Mouse (Mus musculus) heart, adult 2 months (tissue): ENCODE measurements around the gene Mdc1. TPM values are rescaled to one million over a fixed set of nuclear protein-coding genes. Genes with fewer than 3 reads are reported as not detected.

Experiments
- DNase-seq, 2 experiments: peaks; one replicate each; pipeline ENCODE4 v3.0.0; 2021
- H3K27ac ChIP-seq: fragments of 200-600 bp; 2 replicates; pipeline ENCODE4 v1.8.1; 2022
- H3K27me3 ChIP-seq: fragments of 200-500 bp; 2 replicates; pipeline ENCODE4 v1.6.1; 2012; ENCODE audit warnings: mild to moderate bottlenecking, low read length, inconsistent platforms, mixed read lengths; ENCODE audit not compliant: control insufficient read depth, insufficient read depth
- H3K36me3 ChIP-seq: fragments of 200-500 bp; 2 replicates; pipeline ENCODE4 v1.6.1; 2012; ENCODE audit warnings: low read length, inconsistent platforms; ENCODE audit not compliant: control insufficient read depth, insufficient read depth
- H3K4me1 ChIP-seq: fragments of 200-500 bp; 2 replicates; pipeline ENCODE4 v1.6.1; 2011; ENCODE audit warnings: low read length; ENCODE audit not compliant: control insufficient read depth, insufficient read depth
- H3K4me3 ChIP-seq: fragments of 200-600 bp; 2 replicates; pipeline ENCODE4 v1.8.1; 2022
- H3K79me2 ChIP-seq: fragments of 200-500 bp; replicated peaks from 2 replicates; pipeline ENCODE4 v1.6.1; 2012; ENCODE audit warnings: mild to moderate bottlenecking, inconsistent platforms, low read length, moderate library complexity, mixed read lengths; ENCODE audit not compliant: control insufficient read depth, insufficient read depth
- H3K9ac ChIP-seq: fragments of 200-500 bp; 2 replicates; pipeline ENCODE4 v1.6.1; 2012; ENCODE audit warnings: low read depth, mild to moderate bottlenecking, control low read depth, inconsistent platforms, low read length, mixed read lengths
- CTCF ChIP-seq: fragments of 200-600 bp; IDR thresholded peaks from 2 replicates; pipeline ENCODE4 v1.8.1; 2022; ENCODE audit warnings: antibody characterized with exemption, mild to moderate bottlenecking, moderate library complexity
- EP300 ChIP-seq: fragments of 200-500 bp; IDR thresholded peaks from 2 replicates; pipeline ENCODE4 v1.6.1; 2011; ENCODE audit warnings: low read depth, low read length, control low read depth; ENCODE audit not compliant: insufficient read depth
- POLR2A ChIP-seq: fragments of 200-500 bp; IDR thresholded peaks from 2 replicates; pipeline ENCODE4 v1.6.1; 2011; ENCODE audit warnings: mild to moderate bottlenecking, low read depth, low read length, control low read depth; ENCODE audit not compliant: insufficient read depth
- WGBS: fragments of 180-500 bp; shearing (Covaris S2); methylation state at CpG from one replicate; pipeline ENCODE4 v1.1.7; 2018; 5-methylcytosine and 5-hydroxymethylcytosine counted together
- intact Hi-C: fragments of 180-260 bp; cut with DNase I; formaldehyde crosslinking; loops from one replicate; pipeline ENCODE4 v1.15.1; 2025
- polyA plus RNA-seq: library from polyadenylated mRNA; depleted of rRNA; stranded (reverse); fragments of >200 nt; gene quantifications from 2 replicates; pipeline ENCODE4 v1.2.3, GENCODE M21; 2012
- total RNA-seq, 2 experiments: library from RNA; stranded (reverse); gene quantifications; 2 replicates each; pipeline ENCODE4 v1.2.3; 2021

Mdc1 gene
- total and polyA plus RNA-seq, 3 experiments: 4.2 to 13.3 (median 13.2) TPM

DNA sequence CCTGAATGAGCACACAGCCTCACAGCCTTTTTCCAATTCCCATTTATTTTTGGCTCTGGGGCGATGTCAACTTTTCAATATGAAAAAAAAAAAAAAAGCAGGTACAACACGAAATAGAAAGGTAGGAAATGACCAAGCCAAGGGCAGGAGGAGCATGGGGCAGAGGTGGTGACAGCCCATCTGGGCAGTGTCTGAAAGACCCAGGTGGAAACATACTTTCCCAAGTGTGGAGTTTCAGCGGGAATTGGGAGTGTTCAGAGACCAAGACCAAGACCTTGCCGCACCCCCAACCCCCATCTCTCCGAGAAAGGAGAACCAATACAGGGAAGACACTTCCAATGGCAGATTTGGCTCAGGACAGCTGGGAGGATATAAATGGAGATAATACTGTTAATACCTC lies 7.4 kb upstream of the Mdc1 start:
- intact Hi-C loops: loop anchor here (10.0 kb wide), 1 partner anchor 141 kb away; the partner anchor contains the start of gene Gnl1
- no peak for TF ChIP-seq CTCF
- TF ChIP-seq POLR2A: peak; percentile 33; the same call in 1 of the 2 replicates
- peaks cover 5% of the 10 kb centered on the region; the same call in 1 of the 2 replicates for H3K36me3 ChIP-seq
- peaks cover 9% of the 10 kb centered on the region for H3K4me1 ChIP-seq
- no peak overlapping the region for H3K27ac ChIP-seq
- H3K4me3 ChIP-seq: no peak overlapping the region
- no peak for DNase-seq
- no peak overlapping the region for H3K9ac ChIP-seq
- WGBS: 46% methylated on average over 5 of the region's 5 CpGs
- no peaks in the 10 kb centered on the region for H3K79me2 ChIP-seq
- no peaks in the 10 kb centered on the region for H3K27me3 ChIP-seq

DNA sequence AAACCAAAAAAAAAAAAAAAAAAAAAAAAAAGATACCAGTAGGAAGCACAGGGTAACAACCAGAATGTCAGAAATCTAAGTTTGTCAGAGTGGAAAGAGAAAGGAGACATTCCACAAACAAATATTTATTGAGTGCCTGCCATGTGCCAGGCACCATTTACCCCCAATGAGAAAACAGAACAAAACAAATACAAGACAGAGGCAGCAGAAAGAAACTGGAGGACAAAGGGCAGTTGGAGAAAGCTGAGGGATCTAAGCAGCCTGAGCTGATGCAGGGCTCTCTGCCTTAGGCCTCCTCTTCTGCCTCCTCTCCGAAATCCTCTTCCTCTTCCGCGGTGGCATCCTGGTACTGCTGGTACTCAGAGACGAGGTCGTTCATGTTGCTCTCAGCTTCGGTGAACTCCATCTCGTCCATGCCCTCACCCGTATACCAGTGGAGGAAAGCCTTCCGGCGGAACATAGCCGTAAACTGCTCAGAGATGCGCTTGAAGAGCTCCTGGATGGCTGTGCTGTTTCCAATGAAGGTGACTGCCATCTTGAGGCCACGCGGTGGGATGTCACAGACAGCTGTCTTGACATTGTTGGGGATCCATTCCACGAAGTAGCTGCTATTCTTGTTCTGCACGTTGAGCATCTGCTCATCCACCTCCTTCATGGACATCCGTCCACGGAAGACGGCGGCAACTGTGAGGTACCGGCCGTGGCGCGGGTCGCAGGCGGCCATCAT lies 6.5 kb upstream of the Mdc1 start:
- DNase-seq: peak in 1 of 2 experiments; percentile 46
- intact Hi-C loops: loop anchor here (10.0 kb wide), 1 partner anchor 140 kb away; the partner anchor contains the start of gene Gnl1
- TF ChIP-seq CTCF (no peak), EP300 (0 out of 2 replicates have a peak, but pooled peaks have one; percentile 13), POLR2A (0 out of 2 replicates have a peak, but pooled peaks have one; percentile 18)
- H3K36me3 ChIP-seq: peaks cover 5% of the 10 kb centered on the region; the same call in 1 of the 2 replicates
- H3K27ac ChIP-seq: no peak overlapping the region
- H3K4me1 ChIP-seq: peaks cover 9% of the 10 kb centered on the region
- no peaks in the 10 kb centered on the region for H3K79me2 ChIP-seq
- no peak overlapping the region for H3K4me3 ChIP-seq
- WGBS: 53% methylated on average over 26 of the region's 26 CpGs
- H3K27me3 ChIP-seq: no peaks in the 10 kb centered on the region
- H3K9ac ChIP-seq: no peak overlapping the region

DNA sequence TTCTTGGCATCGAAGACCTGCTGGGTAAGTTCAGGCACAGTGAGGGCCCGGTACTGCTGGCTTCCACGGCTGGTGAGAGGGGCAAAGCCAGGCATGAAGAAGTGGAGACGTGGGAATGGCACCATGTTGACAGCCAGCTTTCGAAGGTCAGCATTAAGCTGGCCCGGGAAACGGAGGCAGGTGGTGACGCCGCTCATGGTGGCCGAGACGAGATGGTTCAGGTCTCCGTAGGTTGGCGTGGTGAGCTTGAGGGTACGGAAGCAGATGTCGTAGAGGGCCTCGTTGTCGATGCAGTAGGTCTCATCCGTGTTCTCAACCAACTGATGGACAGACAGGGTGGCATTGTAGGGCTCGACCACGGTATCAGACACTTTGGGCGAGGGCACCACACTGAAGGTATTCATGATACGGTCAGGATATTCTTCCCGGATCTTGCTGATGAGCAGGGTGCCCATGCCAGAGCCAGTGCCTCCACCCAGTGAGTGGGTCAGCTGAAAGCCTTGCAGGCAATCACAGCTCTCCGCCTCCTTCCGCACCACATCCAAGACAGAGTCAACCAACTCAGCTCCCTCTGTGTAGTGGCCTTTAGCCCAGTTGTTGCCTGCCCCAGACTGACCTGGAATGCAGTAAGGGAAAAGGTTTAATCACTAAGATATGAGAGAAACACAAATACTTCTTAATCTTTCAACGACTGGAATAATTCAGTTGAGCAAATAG lies 5.7 kb upstream of the Mdc1 start:
- Histone ChIP-seq H3K9ac (no peak overlapping the region), H3K36me3 (peaks cover 5% of the 10 kb centered on the region; the same call in 1 of the 2 replicates)

DNA sequence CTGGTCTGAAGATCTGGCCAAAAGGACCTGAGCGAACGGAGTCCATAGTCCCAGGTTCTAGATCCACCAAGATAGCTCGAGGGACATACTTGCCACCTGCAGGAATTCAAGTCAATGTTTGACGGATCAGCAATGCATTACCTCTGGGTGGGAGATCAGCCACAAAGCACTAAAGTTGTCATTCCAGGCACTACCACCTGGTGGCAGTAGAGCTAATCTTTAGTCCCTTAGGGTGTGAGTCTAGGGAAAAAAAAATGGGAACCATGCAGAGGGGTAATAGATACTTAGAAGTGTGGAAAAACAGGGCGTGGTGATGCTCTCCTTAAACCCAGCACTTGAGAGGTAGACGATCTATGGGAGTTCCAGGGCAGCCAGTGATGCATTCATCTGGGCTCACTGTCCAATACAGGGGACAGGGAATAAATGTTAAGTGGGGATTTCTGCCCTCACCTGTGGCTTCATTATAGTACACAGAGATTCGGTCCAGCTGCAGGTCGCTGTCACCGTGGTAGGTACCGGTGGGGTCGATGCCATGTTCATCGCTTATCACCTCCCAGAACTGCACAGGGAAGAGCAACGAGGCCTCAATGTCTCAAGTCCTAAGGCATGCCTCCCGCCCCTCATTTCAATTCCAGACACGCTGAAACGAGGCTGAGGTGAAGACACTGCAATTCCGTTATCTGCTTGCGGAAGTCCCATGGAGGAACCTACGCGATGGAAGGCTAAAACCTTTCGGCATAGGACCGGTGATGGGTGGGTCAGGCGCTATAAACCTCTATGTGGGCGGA lies 4.9 kb upstream of the Mdc1 start:
- Histone ChIP-seq H3K79me2 (no peaks in the 10 kb centered on the region), H3K36me3 (peaks cover 5% of the 10 kb centered on the region; the same call in 1 of the 2 replicates), H3K4me1 (peaks cover 9% of the 10 kb centered on the region), H3K9ac (peak overlapping the region; percentile 89), H3K4me3 (peak overlapping the region; percentile 72), H3K27me3 (no peaks in the 10 kb centered on the region), H3K27ac (peak overlapping the region; percentile 91)
- peak; percentile 83 to 84 for DNase-seq
- intact Hi-C loops: loop anchor here (1.0 to 10.0 kb wide), 3 partner anchors 13 to 138 kb away; partner anchors contain the start of genes Flot1 and Gnl1
- no peak for TF ChIP-seq EP300
- peak; percentile 36; the same call in 1 of the 2 replicates for TF ChIP-seq POLR2A
- TF ChIP-seq CTCF: peak; percentile 95; the same call in 1 of the 2 replicates
- WGBS: 5% methylated on average over 24 of the region's 24 CpGs

More for the DNA sequence above, 5.7 kb upstream of the Mdc1 start:
- Histone ChIP-seq H3K4me3 (no peak overlapping the region), H3K4me1 (peaks cover 9% of the 10 kb centered on the region), H3K79me2 (no peaks in the 10 kb centered on the region), H3K27ac (no peak overlapping the region), H3K27me3 (no peaks in the 10 kb centered on the region)
- 57% methylated on average over 26 of the region's 26 CpGs for WGBS
- TF ChIP-seq EP300 (no peak), CTCF (no peak), POLR2A (no peak)
- intact Hi-C loops: loop anchor here (1.0 to 10.0 kb wide), 3 partner anchors 12 to 139 kb away; partner anchors contain the start of genes Flot1 and Gnl1
- peak; percentile 30 to 45 for DNase-seq

DNA sequence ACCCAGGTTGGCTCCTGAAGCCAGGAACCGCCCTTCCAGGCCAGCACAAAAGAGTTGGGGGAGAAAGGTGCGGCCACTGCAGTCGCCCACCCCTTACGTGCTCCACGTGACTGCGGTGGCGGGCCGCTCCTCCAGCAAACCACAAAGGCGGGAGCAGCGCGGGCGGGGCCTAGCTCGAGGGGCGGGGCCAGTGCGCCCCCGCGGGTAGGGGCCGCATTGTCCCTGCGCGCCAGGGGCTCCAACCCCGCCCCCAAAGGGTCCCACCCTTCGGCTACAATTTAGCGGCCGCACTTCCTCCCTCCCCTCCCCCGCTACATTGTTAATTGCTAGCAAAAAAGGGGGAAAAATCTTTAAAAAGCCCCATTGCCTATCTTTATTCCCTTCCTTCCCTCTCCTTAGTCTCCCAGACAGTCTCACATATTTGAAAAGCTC lies 4.3 kb upstream of the Mdc1 start:
- Histone ChIP-seq H3K27ac (peak overlapping the region; percentile 91), H3K79me2 (no peaks in the 10 kb centered on the region), H3K36me3 (peaks cover 5% of the 10 kb centered on the region; the same call in 1 of the 2 replicates), H3K4me3 (peak overlapping the region; percentile 72), H3K27me3 (no peaks in the 10 kb centered on the region), H3K4me1 (peaks cover 10% of the 10 kb centered on the region), H3K9ac (peak overlapping the region; percentile 89)
- TF ChIP-seq POLR2A (peak; percentile 16; the same call in 1 of the 2 replicates), CTCF (no peak)
- peak; percentile 92 for DNase-seq
- intact Hi-C loops: loop anchor here (1.0 to 10.0 kb wide), 3 partner anchors 14 to 138 kb away; partner anchors contain the start of genes Flot1 and Gnl1
- WGBS: 1% methylated on average over 25 of the region's 25 CpGs
